Mouse (Mus musculus): ENCODE measurements around the gene Kif28.

DNA sequence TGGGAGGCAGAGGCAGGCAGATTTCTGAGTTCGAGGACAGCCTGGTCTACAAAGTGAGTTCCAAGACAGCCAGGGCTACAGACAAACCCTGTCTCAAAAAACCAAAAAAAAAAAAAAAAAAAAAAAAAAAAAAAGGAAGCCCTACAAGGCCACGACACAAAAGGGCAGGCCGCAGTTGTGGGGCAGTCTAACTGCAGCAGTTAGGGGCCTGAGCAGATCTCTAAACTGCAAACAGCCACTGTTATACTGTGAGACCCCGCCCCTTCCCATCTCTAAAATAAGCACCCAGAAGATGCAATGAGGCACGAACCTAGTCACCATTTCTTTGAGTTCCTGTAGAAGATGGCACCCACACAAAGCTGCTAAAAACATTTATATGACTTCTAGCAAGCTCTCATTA lies 40.4 kb upstream of the Kif28 start:
- TF ChIP-seq GATA1 (IDR thresholded peaks at IDR 0.05; ENCODE audit: borderline replicate concordance, low read length) (no peak), FLI1 (IDR thresholded peaks at IDR 0.05; ENCODE audit: low read length) (no peak)

Data from megakaryocyte, embryonic 14.5 days (primary cell).